Mouse (Mus musculus): ENCODE results near the gene Nudcd3. TPM values are rescaled to one million over a fixed set of nuclear protein-coding genes. Genes with fewer than 3 reads are reported as not detected.
A peak's percentile ranks its signal among the peaks of the same experiment; 100 is the strongest.

Gene Nudcd3
- total and polyA plus RNA-seq, 2 experiments from 2014 or later, result 29.2 to 37.8 TPM

DNA sequence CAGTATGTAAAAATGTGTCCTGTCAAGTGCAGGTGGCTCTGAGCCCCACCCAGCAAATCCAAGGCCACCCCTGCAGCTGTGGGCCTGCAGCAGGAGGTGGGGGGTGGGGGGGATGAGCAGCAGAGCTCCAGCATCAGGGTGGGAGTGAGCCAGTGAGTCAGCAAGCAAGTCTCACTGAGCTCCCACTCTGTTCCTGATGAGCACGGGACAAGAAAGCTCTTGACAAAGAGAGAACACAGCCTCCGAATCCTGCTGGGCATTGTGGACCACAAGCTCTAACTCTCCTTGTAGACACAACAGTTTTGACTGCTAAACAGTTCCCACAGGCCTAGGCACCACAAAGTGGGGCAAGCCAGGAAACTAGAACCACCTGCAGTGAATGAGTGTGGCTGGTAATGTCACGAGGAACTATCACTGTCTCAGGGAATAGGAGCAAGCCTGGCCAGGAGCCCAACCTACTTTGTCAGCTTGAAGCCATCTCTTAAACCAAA, 46.0 kb downstream of the Nudcd3 start:
- no peak for TF ChIP-seq CTCF (IDR thresholded peaks at IDR 0.05; ENCODE audit: low read depth)
- no peak for TF ChIP-seq EP300 (IDR thresholded peaks at IDR 0.05; ENCODE audit: low read depth)
- peaks cover 11% of the 10 kb centered on the region for H3K36me3 ChIP-seq (replicated peaks; ENCODE audit: control insufficient read depth, insufficient read depth, low read length)
- DNase-seq (ENCODE audit: low spot score) (no peak), ATAC-seq (ENCODE audit: insufficient read depth, low read depth) (no peak)
- peaks cover 33% of the 10 kb centered on the region for H3K4me1 ChIP-seq (ENCODE audit: control insufficient read depth, insufficient read depth)
- no peak overlapping the region; the same call in 1 of the 2 replicates for H3K4me2 ChIP-seq (ENCODE audit: low read depth, low read length)
- H3K4me3 ChIP-seq (ENCODE audit: low read depth, low read length), result no peak overlapping the region
- 25% methylated on average over 3 of the region's 3 CpGs for WGBS
- no peaks in the 10 kb centered on the region for H3K9me3 ChIP-seq (replicated peaks; ENCODE audit: control insufficient read depth, low read length)
- H3K27ac ChIP-seq (ENCODE audit: low read depth), result peak overlapping the region; percentile 49
- no peak overlapping the region for H3K9ac ChIP-seq (replicated peaks; ENCODE audit: low read depth, low read length)
- no peaks in the 10 kb centered on the region for H3K27me3 ChIP-seq (ENCODE audit: control insufficient read depth, insufficient read depth, low read length)

DNA sequence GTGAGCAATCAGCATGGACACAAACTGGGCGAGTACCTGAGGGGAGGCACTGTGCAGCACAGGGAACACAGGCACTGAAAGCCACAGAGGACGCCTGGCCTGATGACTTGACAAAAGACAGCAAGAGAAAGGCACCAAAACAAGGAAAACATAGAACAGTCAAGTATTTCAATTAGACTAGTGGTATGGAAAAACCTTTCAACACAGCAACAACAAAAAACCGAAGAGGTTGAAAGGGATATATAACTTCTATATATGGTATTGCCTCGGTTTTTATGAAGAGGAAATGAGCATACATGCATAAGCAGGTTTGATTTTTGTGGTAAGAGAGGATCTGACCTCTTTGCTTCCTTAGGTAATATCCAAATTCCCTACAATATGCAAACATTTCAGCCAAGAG, 47.4 kb downstream of the Nudcd3 start:
- Histone ChIP-seq H3K36me3 (replicated peaks; ENCODE audit: control insufficient read depth, insufficient read depth, low read length) (peaks cover 19% of the 10 kb centered on the region), H3K27ac (ENCODE audit: low read depth) (no peak overlapping the region), H3K4me2 (ENCODE audit: low read depth, low read length) (no peak overlapping the region), H3K9ac (replicated peaks; ENCODE audit: low read depth, low read length) (no peak overlapping the region), H3K27me3 (ENCODE audit: control insufficient read depth, insufficient read depth, low read length) (no peaks in the 10 kb centered on the region), H3K4me1 (ENCODE audit: control insufficient read depth, insufficient read depth) (peaks cover 33% of the 10 kb centered on the region), H3K4me3 (ENCODE audit: low read depth, low read length) (no peak overlapping the region), H3K9me3 (replicated peaks; ENCODE audit: control insufficient read depth, low read length) (no peaks in the 10 kb centered on the region)
- no peak for TF ChIP-seq EP300 (IDR thresholded peaks at IDR 0.05; ENCODE audit: low read depth)
- no peak for DNase-seq (ENCODE audit: low spot score)
- whole genome bisulfite sequencing, result 79% methylated on average over 4 of the region's 4 CpGs
- ATAC-seq (ENCODE audit: insufficient read depth, low read depth), result no peak

DNA sequence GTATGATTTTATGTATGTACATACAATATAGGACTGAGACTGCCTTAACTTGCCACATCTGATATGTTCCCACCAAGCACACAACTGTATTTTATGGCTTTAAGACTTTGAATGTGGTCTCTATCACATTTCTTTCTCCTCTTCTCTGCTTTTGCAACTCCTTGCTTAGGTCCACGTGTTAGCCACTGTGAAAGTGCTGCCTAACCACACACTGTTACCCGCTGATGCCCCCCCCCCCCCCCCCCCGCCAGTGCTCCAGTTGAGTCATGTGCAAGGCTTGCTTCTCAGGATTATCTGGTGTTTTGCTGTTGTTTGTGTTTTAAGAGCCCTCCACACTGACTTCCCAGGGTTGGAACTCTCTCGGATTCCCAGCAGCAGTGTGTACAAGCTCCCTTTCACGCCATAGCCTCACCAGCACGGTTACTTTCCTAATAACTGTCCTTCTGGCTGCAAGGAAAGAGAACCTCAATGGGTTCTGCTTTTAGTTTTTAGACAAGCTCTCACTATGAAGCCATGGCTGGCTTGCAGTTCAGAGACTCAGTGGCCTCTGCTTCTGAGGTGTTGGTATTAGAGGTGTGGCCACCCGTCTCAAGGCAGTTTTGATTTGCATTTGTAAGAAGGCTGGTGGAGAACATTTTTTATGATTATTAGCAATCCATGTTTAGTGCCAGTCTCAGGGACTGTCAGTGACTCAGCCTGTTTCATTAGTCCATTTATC, 61.8 kb downstream of the Nudcd3 start:
- DNase-seq (ENCODE audit: low spot score) (no peak), ATAC-seq (ENCODE audit: insufficient read depth, low read depth) (no peak)
- Histone ChIP-seq H3K36me3 (replicated peaks; ENCODE audit: control insufficient read depth, insufficient read depth, low read length) (peaks cover 13% of the 10 kb centered on the region; the same call in 1 of the 2 replicates), H3K4me1 (ENCODE audit: control insufficient read depth, insufficient read depth) (no peaks in the 10 kb centered on the region), H3K27me3 (ENCODE audit: control insufficient read depth, insufficient read depth, low read length) (no peaks in the 10 kb centered on the region), H3K4me3 (ENCODE audit: low read depth, low read length) (no peak overlapping the region), H3K4me2 (ENCODE audit: low read depth, low read length) (no peak overlapping the region), H3K27ac (ENCODE audit: low read depth) (no peak overlapping the region), H3K9me3 (replicated peaks; ENCODE audit: control insufficient read depth, low read length) (no peaks in the 10 kb centered on the region), H3K9ac (replicated peaks; ENCODE audit: low read depth, low read length) (no peak overlapping the region)
- 82% methylated on average over 6 of the region's 7 CpGs for WGBS
- TF ChIP-seq EP300 (IDR thresholded peaks at IDR 0.05; ENCODE audit: low read depth) (no peak), CTCF (IDR thresholded peaks at IDR 0.05; ENCODE audit: low read depth) (no peak)

DNA sequence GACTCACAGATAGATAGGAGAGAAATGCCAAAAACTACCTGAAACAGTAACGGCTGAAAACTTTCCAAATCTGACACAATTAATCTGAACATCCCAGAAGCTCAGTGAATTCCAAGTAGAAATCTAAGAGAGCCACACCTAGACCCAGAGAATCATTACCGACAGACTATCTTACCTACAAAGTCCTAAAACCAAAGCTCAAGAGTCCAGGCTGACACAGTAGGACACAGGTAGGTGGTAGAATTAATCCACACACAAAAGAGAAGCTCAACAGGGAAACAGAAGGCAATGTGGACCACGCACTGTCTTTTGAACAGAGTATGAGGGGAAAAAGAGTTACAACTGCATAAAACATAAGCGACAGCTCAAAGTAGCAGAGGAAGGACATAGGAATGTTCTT, 67.3 kb downstream of the Nudcd3 start:
- no peak overlapping the region for H3K4me2 ChIP-seq (ENCODE audit: low read depth, low read length)
- H3K4me3 ChIP-seq (ENCODE audit: low read depth, low read length), result no peak overlapping the region
- H3K4me1 ChIP-seq (ENCODE audit: control insufficient read depth, insufficient read depth), result no peaks in the 10 kb centered on the region
- H3K27ac ChIP-seq (ENCODE audit: low read depth), result no peak overlapping the region
- ATAC-seq (ENCODE audit: insufficient read depth, low read depth), result no peak
- no peak for DNase-seq (ENCODE audit: low spot score)
- no peaks in the 10 kb centered on the region for H3K27me3 ChIP-seq (ENCODE audit: control insufficient read depth, insufficient read depth, low read length)
- no peak for TF ChIP-seq EP300 (IDR thresholded peaks at IDR 0.05; ENCODE audit: low read depth)
- no peak for TF ChIP-seq CTCF (IDR thresholded peaks at IDR 0.05; ENCODE audit: low read depth)
- no peaks in the 10 kb centered on the region for H3K9me3 ChIP-seq (replicated peaks; ENCODE audit: control insufficient read depth, low read length)
- no peaks in the 10 kb centered on the region for H3K36me3 ChIP-seq (replicated peaks; ENCODE audit: control insufficient read depth, insufficient read depth, low read length)
- H3K9ac ChIP-seq (replicated peaks; ENCODE audit: low read depth, low read length), result no peak overlapping the region
- WGBS, result 93% methylated on average over 4 of the region's 4 CpGs

DNA sequence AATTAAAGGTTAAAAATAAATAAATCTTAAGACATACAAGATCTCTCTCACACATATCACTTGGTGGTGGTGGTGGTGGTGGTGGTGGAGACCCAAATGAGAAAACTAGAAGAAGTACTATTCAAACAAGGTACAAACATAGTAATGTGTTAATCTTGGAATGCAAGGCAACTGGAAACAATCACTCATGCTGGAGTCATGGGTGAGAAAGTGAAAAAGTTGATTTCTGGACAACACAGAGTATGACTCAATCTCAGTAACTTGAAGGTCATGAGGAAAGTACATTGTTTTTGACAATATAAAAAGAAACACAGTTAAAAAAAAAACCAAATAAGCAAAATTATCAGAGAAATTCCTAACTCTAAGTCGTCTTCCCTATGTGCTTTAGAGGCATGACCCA, 69.6 kb downstream of the Nudcd3 start:
- no peaks in the 10 kb centered on the region for H3K4me1 ChIP-seq (ENCODE audit: control insufficient read depth, insufficient read depth)
- H3K9ac ChIP-seq (replicated peaks; ENCODE audit: low read depth, low read length), result no peak overlapping the region
- ATAC-seq (ENCODE audit: insufficient read depth, low read depth) (no peak), DNase-seq (ENCODE audit: low spot score) (no peak)
- WGBS, result 65% methylated on average over 1 of the region's 1 CpGs
- H3K36me3 ChIP-seq (replicated peaks; ENCODE audit: control insufficient read depth, insufficient read depth, low read length), result no peaks in the 10 kb centered on the region
- H3K4me2 ChIP-seq (ENCODE audit: low read depth, low read length), result no peak overlapping the region
- H3K4me3 ChIP-seq (ENCODE audit: low read depth, low read length), result no peak overlapping the region
- no peaks in the 10 kb centered on the region for H3K27me3 ChIP-seq (ENCODE audit: control insufficient read depth, insufficient read depth, low read length)
- H3K9me3 ChIP-seq (replicated peaks; ENCODE audit: control insufficient read depth, low read length), result no peaks in the 10 kb centered on the region
- H3K27ac ChIP-seq (ENCODE audit: low read depth), result no peak overlapping the region
- TF ChIP-seq EP300 (IDR thresholded peaks at IDR 0.05; ENCODE audit: low read depth) (no peak), CTCF (IDR thresholded peaks at IDR 0.05; ENCODE audit: low read depth) (no peak)

Measured in heart, postnatal 0 days (tissue).